Mouse (Mus musculus) midbrain, embryonic 11.5 days (tissue): ENCODE results near the gene Abl2. TPM values are rescaled to one million over a fixed set of nuclear protein-coding genes. Genes with fewer than 3 reads are reported as not detected.
A peak's percentile ranks its signal among the peaks of the same experiment; 100 is the strongest.

Experiments
- ATAC-seq: fragments of 200-750 bp; cut with Nextera tagmentation; 2 replicates; pipeline ENCODE4 v1.8.0; 2017; ENCODE audit warnings: moderate TSS enrichment, moderate library complexity; ENCODE audit not compliant: low FRiP score
- DNase-seq: peaks from one replicate; pipeline ENCODE4 v3.0.0; 2015; ENCODE audit warnings: low spot score; ENCODE audit errors: missing footprints
- H3K27ac ChIP-seq: fragments of 300-500 bp; sonication (generic); 2 replicates; pipeline ENCODE4 v1.5.1; 2014; ENCODE audit warnings: low read depth, low read length
- H3K27me3 ChIP-seq: fragments of 300-500 bp; sonication (generic); 2 replicates; pipeline ENCODE4 v1.6.1; 2014; ENCODE audit warnings: mild to moderate bottlenecking, low read length, moderate library complexity, mixed read lengths; ENCODE audit not compliant: control insufficient read depth, insufficient read depth
- H3K36me3 ChIP-seq: fragments of 300-500 bp; sonication (generic); 2 replicates; pipeline ENCODE4 v1.6.1; 2014; ENCODE audit warnings: mild to moderate bottlenecking, low read length, moderate library complexity, mixed read lengths; ENCODE audit not compliant: control insufficient read depth, insufficient read depth
- H3K4me1 ChIP-seq: fragments of 300-500 bp; sonication (generic); 2 replicates; pipeline ENCODE4 v1.6.1; 2014; ENCODE audit warnings: low read length; ENCODE audit not compliant: control insufficient read depth, insufficient read depth
- H3K4me2 ChIP-seq: fragments of 300-500 bp; sonication (generic); 2 replicates; pipeline ENCODE4 v1.6.1; 2014; ENCODE audit warnings: mild to moderate bottlenecking, moderate library complexity
- H3K4me3 ChIP-seq: fragments of 300-500 bp; sonication (generic); 2 replicates; pipeline ENCODE4 v1.5.1; 2014; ENCODE audit warnings: low read depth, low read length
- H3K9ac ChIP-seq: fragments of 300-500 bp; sonication (generic); 2 replicates; pipeline ENCODE4 v1.6.1; 2014; ENCODE audit warnings: low read length
- H3K9me3 ChIP-seq: fragments of 300-500 bp; sonication (generic); 2 replicates; pipeline ENCODE4 v1.6.1; 2016; ENCODE audit warnings: low read length; ENCODE audit not compliant: control insufficient read depth
- WGBS: fragments of 180-500 bp; shearing (Covaris S2); extraction: QIAGEN DNeasy Blood & Tissue Kit; methylation state at CpG from one replicate; pipeline ENCODE4 v1.1.7; 2014; 5-methylcytosine and 5-hydroxymethylcytosine counted together
- polyA plus RNA-seq: library from polyadenylated mRNA; unstranded; fragments of >200 nt; fragmentation: Nextera tagmentation; extraction: Ambion mirVana; gene quantifications from 2 replicates; pipeline ENCODE4 v1.2.1, GENCODE M21; 2014

The Abl2 gene
- polyA plus RNA-seq, 1 experiment from 2014 or later: 4.9 TPM

GRCm38 (mm10) chr1:156668602-156669001 is 110.0 kb downstream of the Abl2 start:
- Histone ChIP-seq H3K9me3 (no peaks in the 10 kb centered on the region), H3K4me1 (peaks cover 9% of the 10 kb centered on the region), H3K9ac (no peak overlapping the region), H3K4me2 (no peak overlapping the region), H3K36me3 (no peaks in the 10 kb centered on the region), H3K27me3 (no peaks in the 10 kb centered on the region), H3K4me3 (no peak overlapping the region), H3K27ac (no peak overlapping the region)
- ATAC-seq (no peak), DNase-seq (no peak)
- WGBS: 30% methylated on average over 5 of the region's 5 CpGs

DNA sequence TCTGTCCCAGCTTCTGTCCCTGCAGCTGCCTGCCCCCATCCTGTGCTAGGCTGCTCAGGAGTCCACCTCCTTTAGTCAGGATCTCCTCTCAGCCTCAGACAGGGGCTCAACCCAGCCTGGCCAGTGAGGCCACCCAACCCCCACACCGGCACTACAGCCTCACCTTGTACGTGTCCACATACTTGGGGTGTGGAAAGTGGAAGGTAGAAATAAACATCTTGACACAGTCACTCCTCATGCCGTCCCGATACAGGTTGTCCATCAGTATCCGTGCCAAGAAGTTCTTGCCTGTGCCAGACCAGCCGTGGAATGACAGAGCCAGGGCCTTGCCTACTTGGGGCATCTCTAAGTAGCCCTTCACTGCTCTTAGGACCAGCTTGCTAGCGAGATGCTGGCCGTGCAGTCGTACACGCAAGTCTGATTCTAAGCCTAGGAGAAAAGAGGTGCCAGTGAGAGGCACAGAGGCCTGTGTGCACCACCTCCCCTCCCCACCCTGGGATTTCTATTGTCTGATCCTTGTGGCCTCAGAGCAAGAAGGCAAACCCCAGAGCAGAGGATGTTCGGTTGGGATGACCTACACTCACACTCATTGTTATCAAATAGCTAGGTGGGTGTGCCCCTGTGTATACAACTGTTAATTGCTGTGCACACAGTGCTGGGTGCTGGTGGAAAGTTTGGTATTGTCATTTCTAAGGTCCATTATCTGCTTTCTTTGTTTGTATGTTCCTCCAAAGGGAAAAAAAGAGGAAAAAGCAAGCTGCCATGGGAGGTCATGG is 110.8 kb downstream of the Abl2 start:
- Histone ChIP-seq H3K27ac (no peak overlapping the region), H3K9ac (no peak overlapping the region), H3K4me2 (no peak overlapping the region), H3K27me3 (no peaks in the 10 kb centered on the region), H3K4me1 (peaks cover 11% of the 10 kb centered on the region), H3K36me3 (no peaks in the 10 kb centered on the region), H3K9me3 (no peaks in the 10 kb centered on the region), H3K4me3 (no peak overlapping the region)
- no peak for DNase-seq
- ATAC-seq: no peak
- WGBS: 31% methylated on average over 11 of the region's 11 CpGs

- no peaks in the 10 kb centered on the region for H3K9me3 ChIP-seq
- H3K27me3 ChIP-seq: no peaks in the 10 kb centered on the region; the same call in 1 of the 2 replicates
- H3K36me3 ChIP-seq: no peaks in the 10 kb centered on the region
- no peak overlapping the region for H3K9ac ChIP-seq
- ATAC-seq (no peak), DNase-seq (no peak)
- 90% methylated on average over 3 of the region's 3 CpGs for WGBS
- no peak overlapping the region for H3K27ac ChIP-seq
- no peak overlapping the region for H3K4me2 ChIP-seq
- H3K4me1 ChIP-seq: peaks cover 13% of the 10 kb centered on the region
- H3K4me3 ChIP-seq: no peak overlapping the region
These were observed 113.3 kb downstream of the Abl2 start for GRCm38 (mm10) chr1:156671921-156672320.

DNA sequence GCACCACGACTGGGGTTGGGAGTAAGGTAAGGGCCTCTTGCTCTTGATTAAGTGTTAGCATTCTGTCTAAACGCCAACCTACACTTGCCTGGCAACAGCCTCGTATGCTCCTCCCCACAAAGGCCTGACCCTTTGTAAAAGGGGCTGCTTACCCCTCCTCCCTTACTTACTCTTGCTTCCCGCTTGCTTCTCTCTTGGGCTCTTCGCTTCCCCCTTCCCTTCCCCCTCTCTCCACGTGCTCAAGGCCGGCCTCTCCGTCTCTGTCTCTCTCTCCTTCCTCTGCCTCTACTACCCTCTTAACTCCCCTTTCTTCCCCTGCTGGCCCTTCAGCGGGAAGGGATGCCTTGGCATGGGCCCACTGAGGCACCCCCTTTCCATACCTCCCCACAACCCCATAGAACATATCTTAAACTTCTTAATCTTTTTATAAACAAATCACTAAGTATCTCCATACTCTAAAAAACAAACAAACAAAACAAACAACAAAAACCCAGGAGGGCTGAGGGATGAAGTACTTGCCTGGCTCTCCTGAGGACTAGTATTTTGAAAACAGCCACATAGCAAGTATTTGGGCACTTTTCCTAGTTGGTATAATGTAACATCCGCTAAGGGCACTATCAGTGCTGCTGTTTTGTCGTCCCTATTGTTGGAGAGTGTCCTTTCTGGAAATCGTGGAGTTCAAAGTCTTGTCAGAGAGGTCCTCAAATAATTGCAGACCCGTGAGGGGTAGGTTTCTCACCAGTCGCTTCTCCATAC is 114.3 kb downstream of the Abl2 start:
- no peak overlapping the region for H3K27ac ChIP-seq
- ATAC-seq: peak; percentile 62
- H3K4me1 ChIP-seq: peaks cover 13% of the 10 kb centered on the region
- H3K9me3 ChIP-seq: no peaks in the 10 kb centered on the region
- WGBS: 5% methylated on average over 14 of the region's 14 CpGs
- peak overlapping the region; percentile 99 for H3K4me2 ChIP-seq
- no peaks in the 10 kb centered on the region; the same call in 1 of the 2 replicates for H3K27me3 ChIP-seq
- H3K9ac ChIP-seq: peak overlapping the region; percentile 63; the same call in 1 of the 2 replicates
- DNase-seq: peak; percentile 88
- H3K36me3 ChIP-seq: no peaks in the 10 kb centered on the region
- H3K4me3 ChIP-seq: peak overlapping the region; percentile 52

GRCm38 (mm10) chr1:156673476-156674194 is 115.0 kb downstream of the Abl2 start:
- ATAC-seq (peak; percentile 19; the same call in 1 of the 2 replicates), DNase-seq (peak; percentile 96)
- Histone ChIP-seq H3K27me3 (no peaks in the 10 kb centered on the region; the same call in 1 of the 2 replicates), H3K36me3 (no peaks in the 10 kb centered on the region), H3K4me1 (peaks cover 13% of the 10 kb centered on the region), H3K4me3 (peak overlapping the region; percentile 52), H3K9me3 (no peaks in the 10 kb centered on the region), H3K9ac (peak overlapping the region; percentile 63), H3K4me2 (peak overlapping the region; percentile 99), H3K27ac (no peak overlapping the region)
- under 1% methylated on average over 29 of the region's 29 CpGs for WGBS

DNA sequence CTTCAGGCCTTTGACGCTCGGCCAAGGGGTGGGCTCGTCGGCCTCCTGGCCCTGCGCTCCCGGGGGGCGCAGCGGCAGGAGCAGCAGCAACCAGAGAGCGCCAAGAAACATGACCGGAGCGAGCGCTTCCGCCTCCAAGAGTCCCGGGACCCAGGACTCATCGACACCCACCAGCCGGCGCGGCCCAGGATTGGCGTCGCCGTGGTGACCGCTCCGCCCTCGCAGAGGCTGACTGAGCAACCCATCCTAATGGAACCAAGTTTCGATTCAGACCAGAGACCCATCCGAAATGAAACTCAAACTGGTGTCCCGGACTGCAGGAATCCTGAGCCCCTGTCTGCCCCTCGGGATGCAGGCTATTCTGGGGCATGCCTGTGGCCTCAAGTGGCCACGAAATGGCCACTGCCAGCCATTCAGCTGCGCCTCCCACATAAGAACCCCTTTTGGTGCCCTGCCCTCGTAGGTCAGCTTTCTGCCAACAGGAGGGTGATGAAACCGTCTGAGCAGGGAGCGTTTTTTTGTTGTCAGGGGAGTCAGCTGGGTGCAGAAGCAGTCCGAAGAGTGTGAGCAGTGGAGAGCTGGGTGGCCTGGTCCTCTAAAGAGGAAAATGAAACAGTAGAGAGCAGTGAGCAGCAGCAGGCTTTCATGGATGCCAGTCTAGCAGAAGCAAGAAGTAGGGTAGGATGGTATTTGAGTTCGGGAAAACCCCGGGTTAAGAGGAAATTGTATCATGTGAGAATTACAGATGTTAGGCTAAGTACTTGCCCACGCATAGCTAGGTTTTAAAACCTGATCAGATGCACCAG is 115.8 kb downstream of the Abl2 start, which contains the start of gene Tor3a:
TSS of gene Tor3a (minus strand) at position 162 of the 806 bp plus-strand sequence.
- peak; percentile 67 for ATAC-seq
- Histone ChIP-seq H3K4me1 (peaks cover 13% of the 10 kb centered on the region), H3K9ac (peak within 1 kb of the TSS; percentile 63), H3K27ac (no peak within 1 kb of the TSS), H3K36me3 (no peaks in the 10 kb centered on the region), H3K27me3 (no peaks in the 10 kb centered on the region; the same call in 1 of the 2 replicates), H3K9me3 (no peaks in the 10 kb centered on the region), H3K4me2 (peak within 1 kb of the TSS; percentile 99), H3K4me3 (peak within 1 kb of the TSS; percentile 52)
- WGBS: 9% methylated on average over 37 of the region's 37 CpGs
- peak; percentile 94 for DNase-seq

DNA sequence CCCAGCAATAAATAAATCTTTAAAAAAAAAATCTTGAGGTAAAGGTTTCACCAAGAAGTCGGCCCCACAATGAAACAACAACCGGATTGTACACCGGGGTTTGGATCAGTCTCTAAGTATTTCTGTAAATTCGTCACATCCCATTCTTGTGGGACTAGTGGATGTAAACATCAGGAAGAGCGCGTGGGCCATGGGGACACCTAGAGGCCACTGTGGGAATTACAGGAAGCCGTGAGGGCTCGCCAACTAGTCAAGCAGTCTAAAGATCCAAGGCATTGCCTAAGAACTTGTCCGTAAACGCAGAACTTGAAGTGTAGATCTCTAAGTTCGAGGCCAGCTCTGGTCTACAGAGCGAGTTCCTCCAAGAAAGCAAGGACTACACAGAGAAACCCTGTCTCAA is 117.6 kb downstream of the Abl2 start:
- Histone ChIP-seq H3K4me2 (no peak overlapping the region), H3K4me1 (peaks cover 13% of the 10 kb centered on the region), H3K9me3 (no peaks in the 10 kb centered on the region), H3K27ac (no peak overlapping the region), H3K27me3 (no peaks in the 10 kb centered on the region; the same call in 1 of the 2 replicates), H3K4me3 (no peak overlapping the region), H3K36me3 (peaks cover 2% of the 10 kb centered on the region; the same call in 1 of the 2 replicates), H3K9ac (no peak overlapping the region)
- DNase-seq (peak; percentile 97), ATAC-seq (no peak)
- WGBS: 36% methylated on average over 12 of the region's 12 CpGs

GRCm38 (mm10) chr1:156676596-156676995 is 118.0 kb downstream of the Abl2 start:
- 91% methylated on average over 5 of the region's 5 CpGs for WGBS
- no peaks in the 10 kb centered on the region; the same call in 1 of the 2 replicates for H3K27me3 ChIP-seq

More at GRCm38 (mm10) chr1:156676596-156676995, 118.0 kb downstream of the Abl2 start:
- Histone ChIP-seq H3K4me2 (no peak overlapping the region), H3K4me3 (no peak overlapping the region), H3K9ac (no peak overlapping the region), H3K4me1 (peaks cover 13% of the 10 kb centered on the region), H3K36me3 (peaks cover 2% of the 10 kb centered on the region; the same call in 1 of the 2 replicates), H3K27ac (no peak overlapping the region), H3K9me3 (no peaks in the 10 kb centered on the region)
- no peak for ATAC-seq
- DNase-seq: no peak
